Mouse (Mus musculus): ENCODE results near the gene Gm7980.
"Not testable (repeated sequence)": the region's sequence is repeated elsewhere in the genome, so short reads cannot be mapped to it uniquely, and the experiment has no call there.

Gene Gm7980

DNA sequence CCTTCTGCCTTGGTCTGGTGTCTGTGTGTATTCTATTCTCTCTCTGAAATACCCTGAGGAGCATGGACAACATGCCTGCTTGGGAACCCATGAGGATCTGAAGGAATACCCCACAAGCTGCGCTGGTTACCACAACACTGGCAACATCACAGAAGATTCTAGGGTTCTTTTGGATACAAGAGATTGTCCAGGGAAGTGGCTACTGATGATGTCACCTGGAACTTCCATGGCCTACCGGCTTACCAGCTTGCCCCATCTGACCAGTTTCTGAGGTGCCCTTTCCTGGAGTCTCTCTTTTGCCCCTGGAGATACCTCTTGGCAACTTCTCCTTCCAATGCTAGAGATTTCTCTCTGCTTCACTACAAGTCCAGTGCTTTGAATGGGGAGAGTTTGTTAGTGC, at the start of gene Gm7980:
Gene Gm7980 (minus strand): TSS at position 101 of the 400 bp plus-strand sequence.
- DNase-seq (ENCODE audit: low spot score): not testable (repeated sequence)

DNA sequence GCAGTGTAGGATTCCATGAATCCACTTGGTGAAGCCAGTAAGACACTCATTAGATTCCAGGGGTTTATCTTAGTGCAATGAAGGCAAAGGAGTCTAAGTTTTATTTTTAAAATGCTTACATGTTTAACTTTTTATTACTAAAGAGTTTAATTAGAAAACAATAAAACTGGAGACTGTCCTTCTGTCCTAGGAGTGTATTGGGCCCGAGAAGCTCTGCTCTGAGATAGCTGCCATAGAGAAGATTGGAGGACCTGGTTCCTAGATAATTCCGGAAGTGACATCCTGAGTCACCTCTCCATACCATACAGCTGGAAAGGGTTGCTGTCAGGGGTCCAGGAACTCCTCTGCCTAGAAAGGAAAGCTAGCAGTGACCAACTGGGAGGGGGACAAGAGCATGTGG, 36.6 kb upstream of the Gm7980 start, which contains the start of gene 1700024B05Rik:
Gene 1700024B05Rik (plus strand): TSS at position 301 of the 400 bp plus-strand sequence.
- DNase-seq (ENCODE audit: low spot score): not testable (repeated sequence)

DNA sequence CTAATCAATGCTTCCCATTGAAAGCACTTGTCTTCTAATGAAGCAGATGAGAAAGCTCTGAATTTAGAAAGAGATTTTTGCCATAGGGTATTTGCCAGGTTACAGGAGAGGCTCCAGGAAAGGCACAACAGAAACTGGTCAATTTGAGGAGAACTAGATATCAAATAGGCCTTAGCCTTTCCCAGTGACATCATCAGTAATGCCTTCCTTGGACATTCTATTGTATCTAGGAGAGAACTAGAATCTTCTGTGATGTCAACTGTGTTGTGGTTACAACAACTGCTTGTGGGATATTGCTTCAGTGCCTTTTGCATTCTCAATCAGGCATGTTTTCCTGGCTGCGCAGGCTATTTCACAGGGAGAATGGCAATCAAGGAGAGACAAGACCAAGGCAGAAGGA, 17.6 kb upstream of the Gm7980 start, which contains the start of gene 1700049E17Rik1:
Gene 1700049E17Rik1 (plus strand): TSS at position 301 of the 400 bp plus-strand sequence.
- not testable (repeated sequence) for DNase-seq (ENCODE audit: low spot score)
